Mouse (Mus musculus) lung, postnatal 10 days (tissue): ENCODE results near the gene Agtpbp1.

Experiments
- DNase-seq: peaks from one replicate; pipeline ENCODE4 v3.0.0; 2021

Gene Agtpbp1

DNA sequence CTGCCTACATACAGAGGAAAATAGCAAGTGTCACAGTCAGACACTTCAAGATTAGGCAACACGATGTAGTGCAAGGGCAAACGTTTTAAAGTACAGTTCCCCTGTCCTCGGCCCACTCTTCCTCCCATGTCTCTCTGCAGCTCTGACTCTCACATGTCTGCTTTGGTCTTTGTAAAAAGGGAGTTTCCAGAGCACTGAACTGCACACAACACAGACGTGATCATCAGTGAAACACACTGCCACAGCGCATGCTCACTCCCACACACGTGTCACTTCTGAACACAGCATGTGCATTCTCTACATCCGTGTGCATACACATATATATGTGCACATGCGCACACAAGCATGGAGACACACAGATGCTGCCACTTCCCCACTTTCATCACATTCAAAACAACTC, 54.5 kb downstream of the Agtpbp1 start:
- no peak for DNase-seq

DNA sequence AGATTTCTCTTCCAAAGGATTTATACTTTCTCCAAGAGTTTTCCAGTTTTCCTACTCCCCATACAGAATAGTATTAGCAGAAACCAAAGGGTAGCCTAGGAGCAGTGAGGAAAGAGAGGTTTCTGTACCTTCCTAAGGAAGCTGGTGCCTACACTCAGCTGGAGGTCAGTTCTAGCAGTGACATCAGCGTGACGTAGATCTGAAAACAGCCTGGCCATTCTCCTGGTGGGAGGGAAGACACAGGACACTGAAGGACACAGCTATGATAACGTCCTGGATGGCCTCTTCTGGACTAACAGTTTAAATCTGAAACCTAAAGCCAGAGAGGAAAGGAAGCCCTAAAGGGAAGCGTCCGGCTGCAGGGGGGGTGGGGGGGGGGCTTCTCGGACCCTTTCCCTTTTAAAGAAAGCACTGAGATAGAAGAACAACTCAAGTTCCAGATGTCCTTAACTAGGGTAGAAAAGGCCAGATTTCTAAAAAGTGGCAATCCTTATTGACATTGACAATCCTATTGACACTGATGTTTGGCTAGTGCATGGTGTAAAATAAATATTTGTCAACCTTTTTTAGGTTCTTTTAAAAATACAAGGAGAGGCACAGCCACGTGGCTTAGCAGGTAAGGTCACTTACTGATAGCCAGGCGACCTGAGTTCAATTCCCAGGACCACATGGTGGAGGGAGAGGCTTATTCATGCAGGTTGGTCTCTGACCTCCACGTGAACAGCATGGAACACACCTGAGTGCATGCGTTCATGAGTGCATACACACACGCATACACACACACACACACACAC, 63.6 kb downstream of the Agtpbp1 start:
- DNase-seq = no peak

DNA sequence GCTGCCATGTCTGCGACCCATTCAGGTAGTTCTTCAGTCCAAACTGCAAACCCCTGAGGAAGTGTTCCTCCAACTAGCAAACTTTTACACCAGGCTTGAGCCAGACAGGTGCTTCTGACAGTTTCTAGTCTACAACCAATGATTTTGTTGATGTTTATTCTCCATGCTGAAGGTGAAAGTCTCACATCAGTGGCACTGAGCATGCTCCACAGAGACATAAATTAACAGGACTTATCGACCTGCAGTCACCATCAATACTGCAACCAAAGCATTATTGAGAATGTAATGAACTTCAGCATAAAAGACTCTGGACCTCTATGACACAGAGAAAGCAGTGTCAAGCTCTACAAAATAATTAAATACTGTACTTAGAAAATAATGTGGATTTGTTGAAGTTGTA, 64.2 kb downstream of the Agtpbp1 start:
- DNase-seq = no peak

DNA sequence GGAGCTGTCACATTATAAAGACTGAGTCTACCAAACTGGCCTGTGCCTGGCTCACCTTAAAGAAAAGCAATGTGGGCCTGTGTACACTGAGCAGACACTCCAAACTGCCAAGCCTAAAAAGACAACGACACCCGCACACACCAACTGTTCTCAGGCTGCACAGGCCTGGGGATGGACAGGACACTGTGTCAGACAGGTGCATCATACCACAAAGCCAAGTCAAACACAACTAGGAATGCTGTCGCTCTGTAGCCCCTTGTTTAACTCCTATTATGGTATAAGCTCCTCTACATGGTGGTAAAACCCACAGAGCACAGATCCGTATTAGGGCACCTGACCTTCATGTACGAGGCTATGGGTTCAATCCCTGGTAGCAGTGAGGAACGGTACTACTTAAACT, 65.5 kb downstream of the Agtpbp1 start:
- no peak for DNase-seq

DNA sequence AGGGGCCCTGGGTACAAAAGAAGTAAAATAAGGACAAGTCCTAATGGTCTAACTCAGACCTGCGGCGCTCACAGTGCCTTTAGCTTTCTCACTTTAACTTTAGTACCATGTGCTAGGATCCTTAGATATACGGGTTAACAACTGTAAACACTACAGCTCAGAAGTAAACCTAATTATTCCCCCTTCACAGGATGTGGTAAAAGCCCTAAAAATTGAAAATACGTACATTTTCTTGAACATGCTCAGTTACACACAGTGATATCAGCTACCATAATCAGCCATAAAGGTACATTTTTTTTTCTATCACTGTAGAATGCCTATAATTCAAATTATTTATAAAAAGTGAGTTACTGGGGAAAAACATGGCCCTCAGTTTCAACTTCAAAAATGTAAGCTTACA, 67.0 kb downstream of the Agtpbp1 start:
- DNase-seq = no peak

DNA sequence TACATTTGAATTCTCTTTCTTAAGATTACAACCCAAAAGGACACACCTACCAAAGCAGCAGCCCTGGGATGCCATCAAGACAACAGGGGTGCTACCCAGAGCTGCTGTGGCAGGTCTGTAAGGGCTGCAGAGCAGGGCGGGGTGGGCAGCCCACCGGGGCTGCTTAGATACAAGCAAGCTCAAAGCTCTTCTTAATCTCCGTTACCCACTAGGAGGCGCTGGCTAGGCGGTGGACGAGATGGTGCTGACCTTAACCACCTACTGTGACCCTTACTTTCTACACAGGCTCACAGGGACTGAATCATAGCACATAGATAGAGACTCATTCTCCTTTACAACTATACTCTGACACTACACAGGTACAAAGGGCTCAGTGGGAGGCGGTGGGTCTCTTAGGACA, 70.0 kb downstream of the Agtpbp1 start:
- peak; percentile 63 for DNase-seq

DNA sequence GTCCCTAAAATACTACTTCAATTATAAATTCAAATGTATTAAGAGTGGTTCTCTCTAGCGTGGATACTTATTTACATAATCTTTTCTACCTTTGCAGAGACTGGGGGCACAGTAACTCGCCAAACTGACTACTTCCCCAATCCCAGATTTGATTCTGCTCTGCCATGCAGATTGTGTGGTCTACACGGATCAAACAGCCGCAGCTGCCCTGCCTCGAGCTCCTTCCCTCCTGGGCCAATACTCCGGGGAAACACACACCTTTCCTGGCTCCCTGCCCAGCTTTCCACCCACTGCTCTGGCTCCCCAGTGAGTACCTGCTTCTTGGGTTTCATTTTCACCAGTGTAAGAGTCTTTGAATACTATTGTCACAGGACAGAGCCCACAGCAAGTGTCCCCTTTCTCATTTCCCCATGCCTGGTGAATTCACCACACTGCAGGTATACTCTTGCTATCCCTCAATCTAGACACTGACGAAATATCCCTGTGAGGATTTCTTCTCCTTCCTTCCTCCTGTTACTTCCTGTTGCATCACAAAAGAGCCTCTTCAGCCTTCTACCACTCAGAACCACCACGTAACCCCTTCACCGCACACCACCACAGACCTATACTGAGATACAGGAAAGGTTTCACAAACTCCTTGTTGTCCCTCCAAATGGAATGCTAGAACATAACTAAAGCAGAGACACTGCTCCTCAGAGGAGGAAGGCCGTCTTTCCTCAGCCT, 75.2 kb downstream of the Agtpbp1 start:
- DNase-seq = peak; percentile 68

DNA sequence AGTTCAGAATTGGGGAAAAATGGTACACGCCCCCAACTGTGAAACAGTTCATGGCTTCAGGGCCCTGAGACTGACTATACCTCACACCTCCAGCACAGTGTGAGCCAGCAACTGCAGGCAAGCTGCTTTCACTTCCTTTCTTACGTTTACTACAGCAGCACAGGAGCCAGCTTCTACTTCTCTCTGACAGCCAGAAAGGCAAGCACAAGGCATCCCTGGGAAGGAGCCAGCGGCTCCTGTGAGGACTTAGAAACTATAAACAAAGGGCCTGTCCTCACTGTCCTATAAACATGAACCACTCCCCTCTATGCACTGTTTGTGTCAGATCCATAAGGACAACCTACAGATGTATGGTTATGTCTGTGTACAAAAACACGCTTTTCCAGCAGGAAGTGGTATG, 76.4 kb downstream of the Agtpbp1 start:
- DNase-seq = peak; percentile 37

DNA sequence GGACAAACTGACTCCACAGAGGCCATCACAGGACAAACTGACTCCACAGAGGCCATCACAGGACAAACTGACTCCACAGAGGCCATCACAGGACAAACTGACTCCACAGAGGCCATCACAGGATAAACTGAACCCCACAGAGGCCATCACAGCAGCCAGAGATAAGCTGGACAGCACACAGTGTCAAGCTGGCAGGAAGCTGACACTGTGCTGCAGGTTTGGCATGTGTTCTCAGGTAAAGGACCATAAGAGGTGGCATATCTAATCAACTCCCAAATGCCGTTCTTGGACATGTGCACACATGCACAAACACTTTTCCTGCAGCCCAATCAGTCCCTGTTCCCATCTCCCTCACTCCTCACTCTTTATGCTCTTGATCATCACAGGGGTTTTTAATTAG, 78.6 kb downstream of the Agtpbp1 start:
- DNase-seq = no peak

DNA sequence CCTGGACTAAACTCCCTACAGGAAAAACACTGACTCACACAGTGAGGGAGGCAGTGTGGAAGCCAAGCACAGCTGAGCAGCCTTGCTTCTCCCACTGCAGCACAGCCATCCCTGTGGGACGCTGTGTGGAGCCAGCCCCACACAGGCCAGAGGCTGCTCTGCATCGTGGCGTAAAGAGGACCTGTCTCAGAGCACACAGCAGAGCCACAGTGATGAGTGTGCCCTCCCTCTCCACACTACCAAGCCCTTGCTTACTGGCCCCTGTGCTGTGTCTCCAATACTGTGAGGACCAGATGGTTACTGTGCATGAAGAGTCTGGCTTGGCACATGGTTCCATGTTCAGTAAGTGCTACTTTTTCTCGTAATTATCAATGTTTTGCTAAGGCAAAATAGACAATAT, 79.2 kb downstream of the Agtpbp1 start:
- DNase-seq = no peak

DNA sequence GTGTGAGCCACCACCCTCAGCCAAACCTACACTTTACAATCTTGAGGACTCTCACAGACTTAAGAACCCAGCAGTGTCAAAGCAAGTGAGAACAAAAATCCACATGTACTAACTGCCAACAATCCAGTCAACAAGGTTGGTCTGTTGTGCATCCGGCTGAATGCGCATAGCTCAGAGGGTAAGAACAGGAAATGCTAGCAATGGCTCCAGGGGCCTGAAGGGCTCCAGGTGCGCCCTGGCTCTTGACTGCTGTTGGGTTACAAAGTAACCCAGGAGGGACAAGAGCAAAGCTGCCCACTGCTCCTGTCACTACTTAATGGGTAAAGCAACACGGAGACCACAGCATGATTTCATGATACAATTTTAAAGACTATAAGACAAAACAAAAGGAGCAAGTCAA, 81.4 kb downstream of the Agtpbp1 start:
- no peak for DNase-seq

DNA sequence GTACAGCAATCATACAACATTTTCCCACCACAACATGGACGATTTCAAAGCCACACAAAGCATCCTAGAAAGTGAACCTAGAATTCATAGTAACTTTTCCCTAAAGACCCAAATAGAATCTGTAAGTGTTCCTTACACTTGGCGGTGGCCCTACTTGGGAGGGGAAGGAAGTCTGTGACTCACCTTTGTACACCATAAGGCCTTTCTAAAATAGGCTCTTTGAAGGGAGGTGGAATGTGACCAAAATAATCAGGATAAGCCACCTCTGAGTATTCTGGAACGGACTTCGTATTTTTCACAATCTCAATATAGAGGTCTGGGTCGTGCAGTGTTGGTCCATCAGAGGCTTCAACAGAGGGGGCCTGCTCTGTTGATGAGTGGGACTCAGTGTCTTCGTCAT, 85.2 kb downstream of the Agtpbp1 start:
- DNase-seq = no peak

DNA sequence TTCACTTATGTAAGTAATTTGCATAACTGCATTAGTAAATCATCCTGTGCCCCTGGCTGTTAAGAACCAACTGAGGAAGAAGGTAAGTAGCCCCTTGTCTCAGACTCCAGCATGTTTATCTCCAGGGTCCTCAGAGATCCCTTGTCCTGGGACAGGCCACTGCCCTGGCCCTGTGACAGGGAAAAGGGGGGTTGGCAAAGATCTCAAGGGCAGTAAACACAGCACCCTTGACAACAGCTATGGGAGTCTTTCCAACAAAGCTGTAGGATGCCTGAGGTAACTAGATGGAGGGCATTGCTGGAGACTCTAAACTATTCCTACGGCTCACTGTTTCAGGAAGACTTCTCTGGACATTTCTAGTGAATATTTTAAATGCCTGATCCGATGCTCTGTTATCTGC, 85.7 kb downstream of the Agtpbp1 start:
- DNase-seq = no peak

DNA sequence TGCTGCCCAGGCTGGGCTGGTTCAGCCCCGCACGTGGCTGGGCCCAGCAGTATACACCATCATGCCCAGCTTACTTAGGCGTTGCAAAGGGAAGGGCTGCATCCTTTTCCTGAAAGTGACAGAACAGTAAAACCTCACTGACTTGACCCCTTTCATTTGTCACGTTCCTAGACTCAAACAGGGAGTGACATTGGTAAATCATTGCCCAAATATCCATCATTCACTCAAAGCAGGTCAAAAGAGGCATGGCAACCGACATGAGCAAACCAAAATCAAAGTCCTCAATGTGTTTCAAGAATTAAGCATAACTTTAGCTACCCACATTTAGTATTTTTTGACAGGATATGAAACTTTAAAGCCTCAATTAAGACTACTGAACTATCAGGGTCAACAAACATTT, 86.8 kb downstream of the Agtpbp1 start:
- no peak for DNase-seq

DNA sequence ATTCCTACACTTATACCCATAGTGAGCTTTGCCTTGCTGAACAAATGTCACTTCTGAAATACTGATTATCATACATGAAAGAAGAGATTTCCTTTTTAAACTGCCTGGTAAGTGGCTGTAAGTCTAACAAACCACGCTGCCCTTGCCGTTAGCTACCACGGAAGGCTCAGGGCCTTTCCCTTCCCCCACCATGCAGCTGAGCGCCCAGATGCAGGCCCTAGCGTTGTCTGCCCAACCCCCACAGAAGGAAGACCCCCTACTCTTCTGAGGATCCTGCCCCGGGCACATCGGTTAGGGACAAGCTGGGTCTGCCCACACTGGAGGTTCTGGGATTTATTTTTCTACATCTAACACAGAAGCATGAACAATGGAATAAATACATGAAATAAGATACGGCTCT, 89.2 kb downstream of the Agtpbp1 start:
- no peak for DNase-seq

DNA sequence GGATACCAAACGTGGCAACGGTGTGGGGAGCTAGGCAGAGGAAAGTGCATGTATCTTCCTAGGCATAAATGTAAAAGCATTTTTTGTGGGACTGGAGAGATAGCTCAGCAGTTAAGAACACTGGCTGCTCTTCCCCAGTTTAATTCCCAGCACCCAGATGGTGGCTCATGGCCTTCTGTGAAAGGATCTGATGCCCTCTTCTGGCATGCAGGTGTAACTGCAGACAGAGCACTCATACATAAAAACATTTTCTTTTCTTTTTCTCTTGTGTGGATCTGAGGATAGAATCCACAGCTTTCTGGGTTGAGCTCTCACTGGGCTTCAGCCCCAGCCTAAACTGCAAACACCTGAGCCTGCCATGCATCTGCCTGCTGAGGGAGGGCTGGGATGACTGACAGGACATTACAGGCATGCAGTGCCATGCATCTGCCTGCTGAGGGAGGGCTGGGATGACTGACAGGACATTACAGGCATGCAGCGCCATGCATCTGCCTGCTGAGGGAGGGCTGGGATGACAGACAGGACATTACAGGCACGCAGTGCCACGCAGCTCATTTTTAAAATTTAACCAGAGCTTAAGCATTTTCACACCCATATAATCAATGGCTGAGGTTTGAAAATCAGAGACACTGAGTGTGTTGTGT, 90.3 kb downstream of the Agtpbp1 start:
- DNase-seq = no peak

DNA sequence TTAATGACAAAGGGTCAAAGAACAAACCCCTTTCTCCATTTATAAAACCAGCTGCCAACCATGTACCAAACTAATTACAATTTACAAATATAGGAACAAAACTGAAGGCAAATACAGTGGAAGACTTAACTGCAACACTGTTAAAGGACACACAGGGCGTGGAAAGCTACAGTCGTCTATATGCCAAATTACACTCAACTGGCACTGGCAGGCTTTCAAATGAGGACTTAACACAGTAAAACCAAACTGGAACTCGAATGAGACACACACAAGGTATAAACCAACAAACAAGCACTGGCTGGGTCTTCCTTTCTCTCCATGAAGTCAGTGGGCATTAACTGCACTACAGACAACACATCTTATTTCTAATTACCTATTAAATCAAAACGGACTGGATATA, 94.3 kb downstream of the Agtpbp1 start:
- DNase-seq = no peak

DNA sequence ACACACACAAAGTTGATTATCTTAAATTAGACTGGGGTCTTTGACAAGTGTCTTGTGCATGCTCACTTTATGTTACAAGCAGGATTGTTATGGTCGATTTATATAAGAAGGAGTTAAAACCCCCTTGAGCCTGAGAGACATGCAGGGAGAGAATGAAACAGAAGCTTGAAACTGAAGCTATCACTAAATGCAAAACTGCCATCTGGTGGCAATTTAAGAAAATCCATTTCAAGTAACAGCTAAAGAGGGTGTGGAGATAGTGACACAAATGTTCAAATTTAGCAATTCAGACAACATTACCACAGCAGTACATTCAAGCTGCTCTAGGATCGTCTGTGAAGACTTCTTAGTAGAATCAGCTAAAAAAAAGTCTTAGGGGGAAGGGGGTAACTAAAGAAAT, 95.9 kb downstream of the Agtpbp1 start:
- peak; percentile 25 for DNase-seq

DNA sequence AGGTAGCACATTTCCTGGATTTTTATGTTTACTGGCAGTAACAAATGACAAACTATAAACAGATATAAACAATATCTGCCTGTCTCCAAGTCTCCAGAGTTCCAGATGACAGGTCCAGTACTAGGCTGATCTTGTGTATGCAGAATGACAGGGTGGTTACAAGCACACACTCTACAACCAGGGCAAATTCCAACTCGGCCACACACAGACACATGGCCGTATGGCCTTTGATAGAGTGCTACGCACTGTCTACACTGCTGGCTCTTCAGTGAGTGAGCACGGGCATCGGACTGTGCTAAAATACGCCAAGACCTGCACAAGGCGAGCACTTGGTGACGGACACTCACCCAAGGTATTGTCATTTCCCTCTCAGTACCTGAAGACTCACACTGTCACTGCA, 97.7 kb downstream of the Agtpbp1 start:
- no peak for DNase-seq

DNA sequence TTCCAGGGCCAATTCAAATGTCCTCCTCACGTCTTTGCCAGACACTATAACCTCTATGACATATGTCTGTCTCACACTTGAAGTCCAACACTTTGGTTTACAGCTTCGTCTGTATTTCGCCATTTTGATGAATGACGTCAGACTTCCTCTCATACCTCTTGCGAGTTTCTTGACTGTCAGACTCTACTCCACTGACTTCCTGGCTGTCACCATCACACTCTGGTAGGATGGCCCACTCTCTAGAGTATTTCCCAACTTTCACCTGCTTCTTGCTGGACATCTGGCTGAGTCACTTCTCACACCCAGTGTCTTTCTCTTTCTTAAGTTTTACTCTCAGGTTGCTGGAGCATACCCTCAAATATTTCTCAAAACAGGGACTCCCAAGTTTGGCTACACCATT, 98.8 kb downstream of the Agtpbp1 start:
- no peak for DNase-seq

DNA sequence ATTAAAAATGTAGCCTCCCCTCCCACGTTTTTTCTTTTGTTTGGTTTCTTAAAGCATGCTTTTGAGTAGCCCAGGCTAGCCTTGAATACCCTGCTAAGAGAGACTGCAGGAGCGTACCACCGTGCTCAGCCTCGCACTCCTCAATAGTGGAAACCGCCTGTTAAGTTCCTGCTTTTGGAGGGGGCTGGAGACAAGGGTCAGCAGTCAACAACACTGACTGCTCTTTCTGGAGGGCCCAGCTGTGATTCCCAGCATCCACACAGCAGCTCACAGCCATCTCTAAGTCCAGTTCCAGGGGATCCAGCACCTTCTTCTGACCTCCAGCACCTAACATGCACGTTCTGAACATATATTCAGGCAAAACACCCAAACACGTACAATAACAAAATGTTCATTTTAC, 99.6 kb downstream of the Agtpbp1 start:
- DNase-seq = no peak

DNA sequence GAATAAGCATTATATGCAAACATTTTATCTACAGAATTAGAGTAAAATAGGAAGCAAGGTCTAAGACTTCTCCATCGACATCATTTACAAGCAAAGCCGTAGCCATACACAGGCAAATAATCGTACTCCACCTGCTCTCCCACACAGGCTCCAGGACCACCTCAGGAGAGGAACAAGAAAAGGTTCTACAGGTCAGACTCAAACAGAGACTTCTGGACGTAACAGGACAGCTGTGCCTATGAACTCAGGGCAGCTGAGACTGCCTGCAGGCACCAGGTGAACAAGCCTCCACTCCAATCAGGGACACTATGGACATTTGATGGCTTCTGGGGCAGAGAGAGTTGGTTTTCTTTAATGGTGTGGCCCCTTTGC, 103.6 kb downstream of the Agtpbp1 start:
- no peak for DNase-seq

DNA sequence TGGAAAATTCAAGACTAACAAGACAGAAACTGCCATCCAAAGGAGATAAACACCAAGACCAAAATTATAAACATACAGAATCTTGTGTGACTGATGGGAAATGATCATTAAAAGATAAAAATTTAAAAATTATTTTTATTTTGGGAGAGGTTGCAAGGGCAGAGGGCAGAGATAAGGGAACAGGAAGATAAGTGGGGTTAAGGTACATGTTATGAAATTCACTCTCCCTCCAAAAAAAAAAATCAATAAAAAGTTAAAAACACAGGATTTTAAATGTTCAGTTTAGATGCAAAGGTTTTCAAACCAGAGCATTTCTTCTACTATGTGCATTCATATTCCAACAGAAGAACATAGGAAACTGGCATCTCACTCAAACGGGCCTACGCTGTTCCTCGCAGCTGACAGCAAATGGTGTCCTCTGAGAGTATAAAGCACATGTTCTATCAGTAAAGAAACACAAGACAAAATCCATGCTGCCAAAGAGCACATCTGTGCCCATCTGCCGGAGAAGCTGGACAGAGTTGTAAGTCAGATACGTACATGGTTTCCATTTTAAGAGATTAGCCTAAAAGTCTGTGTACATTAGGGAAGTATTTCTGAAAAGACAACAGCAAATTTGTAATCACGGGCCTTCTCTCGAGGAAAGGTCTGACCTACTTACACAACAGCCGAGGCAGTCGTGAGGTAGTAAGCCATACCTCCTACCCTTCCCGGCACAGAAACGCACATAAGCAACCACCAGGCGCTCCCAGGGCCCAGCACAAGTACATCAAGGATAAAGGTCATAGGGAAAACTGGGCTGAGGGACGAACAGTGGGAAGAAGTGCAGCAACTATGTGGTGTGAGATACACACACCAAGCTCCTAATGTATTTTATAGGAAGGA, 104.2 kb downstream of the Agtpbp1 start:
- DNase-seq = no peak
